ENCODE assay signal across 18 mouse cellular contexts in the genomic region with DNA sequence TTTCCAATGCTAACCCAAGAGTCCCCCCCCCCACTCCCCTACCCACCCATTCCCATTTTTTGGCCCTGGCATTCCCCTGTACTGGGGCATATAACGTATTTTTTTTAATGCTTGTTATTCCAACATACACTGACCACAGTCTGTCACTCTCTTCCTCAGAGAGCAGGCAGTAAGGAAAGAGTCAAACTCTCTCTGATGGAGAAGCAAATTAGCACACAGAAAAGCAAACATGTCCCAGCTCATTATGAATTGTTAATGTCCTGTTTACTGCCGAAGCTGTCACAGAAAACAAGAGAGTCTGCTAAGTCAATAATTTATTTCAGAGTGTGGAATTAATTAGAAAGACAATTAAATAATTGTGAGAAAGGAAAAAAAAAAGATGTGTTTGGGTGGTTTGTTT.
A peak's percentile ranks its signal among the peaks of the same experiment; 100 is the strongest.
DNase-seq lines count a peak whose midpoint lies in the region; ATAC-seq and TF ChIP-seq lines count a peak whose summit lies in the region.
"Had no signal": no experiment of that assay in that cellular context is flagged by ENCODE, and none has a peak within 500 bp of the region (broad histone marks: within the 10 kb centered on the region; RNA-seq: fewer than 3 reads in every experiment).

No protein-coding gene starts in this region.

- TF ChIP-seq POLR2A in brain, embryonic 14.5 days (IDR thresholded peaks at IDR 0.05; ENCODE audit: borderline replicate concordance, extremely low read depth, insufficient read depth, insufficient read length, poor library complexity, severe bottlenecking), result no peak

- no peak overlapping the region for H3K4me3 ChIP-seq in forebrain, embryonic 14.5 days (ENCODE audit: low read depth, low read length)
- no peak overlapping the region for H3K4me3 ChIP-seq in forebrain, postnatal 0 days (ENCODE audit: low read depth, low read length)
- H3K4me3 ChIP-seq in forebrain, embryonic 16.5 days (replicated peaks; ENCODE audit: low read length), result no peak overlapping the region
- no peak overlapping the region for H3K4me3 ChIP-seq in forebrain, embryonic 10.5 days
- H3K4me3 ChIP-seq: embryonic facial prominence, embryonic 10.5 days; embryonic facial prominence, embryonic 12.5 days had no signal

- no peaks in the 10 kb centered on the region for H3K9me3 ChIP-seq in forebrain, embryonic 14.5 days (replicated peaks; ENCODE audit: control insufficient read depth, low read length)
- no peaks in the 10 kb centered on the region for H3K9me3 ChIP-seq in forebrain, postnatal 0 days (ENCODE audit: low read length)
- no peaks in the 10 kb centered on the region for H3K9me3 ChIP-seq in forebrain, embryonic 16.5 days (ENCODE audit: control insufficient read depth, low read length)
- H3K9me3 ChIP-seq in forebrain, embryonic 10.5 days, result no peaks in the 10 kb centered on the region
- H3K9me3 ChIP-seq: embryonic facial prominence, embryonic 10.5 days; embryonic facial prominence, embryonic 12.5 days had no signal

- no peaks in the 10 kb centered on the region for H3K4me1 ChIP-seq in forebrain, embryonic 14.5 days (ENCODE audit: control insufficient read depth, insufficient read depth, low read length)
- no peaks in the 10 kb centered on the region for H3K4me1 ChIP-seq in forebrain, postnatal 0 days (ENCODE audit: insufficient read depth)
- H3K4me1 ChIP-seq in forebrain, embryonic 16.5 days (replicated peaks; ENCODE audit: control insufficient read depth, insufficient read depth, low read length), result 0 out of 2 replicates have a peak, but pooled peaks cover 2% of the 10 kb centered on the region
- no peaks in the 10 kb centered on the region for H3K4me1 ChIP-seq in forebrain, embryonic 10.5 days
- H3K4me1 ChIP-seq: embryonic facial prominence, embryonic 10.5 days; embryonic facial prominence, embryonic 12.5 days had no signal

- no peak overlapping the region for H3K4me2 ChIP-seq in forebrain, embryonic 14.5 days (ENCODE audit: low read length)
- no peak overlapping the region for H3K4me2 ChIP-seq in forebrain, postnatal 0 days (ENCODE audit: low read depth)
- no peak overlapping the region for H3K4me2 ChIP-seq in forebrain, embryonic 16.5 days (ENCODE audit: low read length)
- H3K4me2 ChIP-seq: embryonic facial prominence, embryonic 12.5 days had no signal

- H3K27ac ChIP-seq in forebrain, embryonic 14.5 days (ENCODE audit: low read depth, low read length), result no peak overlapping the region
- H3K27ac ChIP-seq in forebrain, postnatal 0 days (ENCODE audit: low read depth, low read length), result no peak overlapping the region
- no peak overlapping the region for H3K27ac ChIP-seq in forebrain, embryonic 16.5 days (ENCODE audit: low read length)
- H3K27ac ChIP-seq in forebrain, embryonic 10.5 days, result no peak overlapping the region
- H3K27ac ChIP-seq: embryonic facial prominence, embryonic 10.5 days; embryonic facial prominence, embryonic 12.5 days had no signal

- peak; percentile 51 for DNase-seq in forebrain, embryonic 14.5 days (ENCODE audit: low spot score)
- no peak for DNase-seq in forebrain, postnatal 0 days
- DNase-seq in forebrain, embryonic 10.5 days (ENCODE audit: extremely low spot score, low spot score), result no peak
- DNase-seq in Muller cell, postnatal 12 days (ENCODE audit: inconsistent ontology term), result peak; percentile 33
- DNase-seq in brain, embryonic 14.5 days (ENCODE audit: low read depth), result peak; percentile 63
- DNase-seq in left cerebral cortex, adult 8-10 months (ENCODE audit: low spot score in 2 of 2), result no peak
- DNase-seq: adrenal gland, postnatal 10 days; adrenal gland, postnatal 25 days; cerebellum, adult 11-12 months; cerebellum, adult 2 months; cerebellum, adult 9-10 months; cerebellum, postnatal 10 days; cerebellum, postnatal 25 days had no signal

- WGBS in forebrain, embryonic 14.5 days, result 30% methylated on average over 2 of the region's 2 CpGs
- WGBS in forebrain, postnatal 0 days, result 15% methylated on average over 2 of the region's 2 CpGs
- 19% methylated on average over 2 of the region's 2 CpGs for WGBS in forebrain, embryonic 16.5 days
- 85% methylated on average over 2 of the region's 2 CpGs for WGBS in forebrain, embryonic 10.5 days

- peak; percentile 55; the same call in 1 of the 2 replicates for ATAC-seq in forebrain, embryonic 14.5 days
- no peak for ATAC-seq in forebrain, postnatal 0 days
- ATAC-seq in forebrain, embryonic 16.5 days, result peak; percentile 73; the same call in 1 of the 2 replicates
- ATAC-seq: activated CD4-positive, CD25-positive, alpha-beta regulatory T cell, adult 4 months; Patski had no signal

- H3K9ac ChIP-seq in forebrain, embryonic 14.5 days (ENCODE audit: low read length), result no peak overlapping the region
- no peak overlapping the region for H3K9ac ChIP-seq in forebrain, postnatal 0 days
- H3K9ac ChIP-seq in forebrain, embryonic 16.5 days (replicated peaks; ENCODE audit: low read depth, low read length), result no peak overlapping the region
- H3K9ac ChIP-seq: embryonic facial prominence, embryonic 12.5 days had no signal

- no peak for TF ChIP-seq CTCF in forebrain, postnatal 0 days (IDR thresholded peaks at IDR 0.05; ENCODE audit: low read depth)
- no peak for TF ChIP-seq CTCF in brain, embryonic 14.5 days (IDR thresholded peaks at IDR 0.05; ENCODE audit: borderline replicate concordance, extremely low read depth, insufficient read depth, insufficient read length)

- H3K27me3 ChIP-seq in forebrain, embryonic 14.5 days (replicated peaks; ENCODE audit: control insufficient read depth, insufficient read depth, low read length), result no peaks in the 10 kb centered on the region
- H3K27me3 ChIP-seq in forebrain, postnatal 0 days (ENCODE audit: insufficient read depth, low read length), result no peaks in the 10 kb centered on the region
- no peaks in the 10 kb centered on the region for H3K27me3 ChIP-seq in forebrain, embryonic 16.5 days (replicated peaks; ENCODE audit: control insufficient read depth, insufficient read depth, low read length)
- H3K27me3 ChIP-seq in forebrain, embryonic 10.5 days (ENCODE audit: poor library complexity, severe bottlenecking), result no peaks in the 10 kb centered on the region
- H3K27me3 ChIP-seq: embryonic facial prominence, embryonic 12.5 days; Patski had no signal

- H3K36me3 ChIP-seq in forebrain, embryonic 14.5 days (ENCODE audit: control insufficient read depth, insufficient read depth, low read length), result no peaks in the 10 kb centered on the region
- no peaks in the 10 kb centered on the region for H3K36me3 ChIP-seq in forebrain, postnatal 0 days (ENCODE audit: insufficient read depth)
- no peaks in the 10 kb centered on the region for H3K36me3 ChIP-seq in forebrain, embryonic 16.5 days (ENCODE audit: control insufficient read depth, insufficient read depth)
- H3K36me3 ChIP-seq in forebrain, embryonic 10.5 days (replicated peaks), result no peaks in the 10 kb centered on the region
- H3K36me3 ChIP-seq: embryonic facial prominence, embryonic 10.5 days; embryonic facial prominence, embryonic 12.5 days had no signal

Comparison
In these comparisons a context has a peak if more than half of its experiments do, and no peak if none do; other contexts are left out.
1. DNase-seq: peak in forebrain, embryonic 14.5 days (single experiment), Muller cell, postnatal 12 days (single experiment) and brain, embryonic 14.5 days (single experiment); none in forebrain, postnatal 0 days (single experiment), forebrain, embryonic 10.5 days (single experiment) and left cerebral cortex, adult 8-10 months (0 of 2).